ENCODE assay signal across 8 mouse cellular contexts in genomic region chr19:60891123-60891470, GRCm38 (mm10). TPM values are rescaled to one million over a fixed set of nuclear protein-coding genes. Genes with fewer than 3 reads are reported as not detected.
DNase-seq lines count a peak whose midpoint lies in the region; ATAC-seq lines count a peak whose summit lies in the region.

No protein-coding gene starts in this region.

- WGBS in embryonic facial prominence, embryonic 13.5 days: 7% methylated on average over 4 of the region's 5 CpGs
- WGBS in hindbrain, embryonic 15.5 days: 14% methylated on average over 4 of the region's 5 CpGs
- 10% methylated on average over 4 of the region's 5 CpGs for WGBS in midbrain, embryonic 12.5 days

- DNase-seq in left cerebral cortex, postnatal 25 days (ENCODE audit: low spot score in 2 of 2): peak; percentile 4 to 29
- DNase-seq in left cerebral cortex, postnatal 4 days: no peak
- DNase-seq in spleen, adult 18-20 months: no peak
- no peak for DNase-seq in spleen, postnatal 4 days (ENCODE audit: low spot score in 2 of 2)
- no peak for DNase-seq in spleen, adult 12 weeks (ENCODE audit: low spot score)

- H3K4me1 ChIP-seq in embryonic facial prominence, embryonic 13.5 days: peaks cover 20% of the 10 kb centered on the region
- H3K4me1 ChIP-seq in hindbrain, embryonic 15.5 days (replicated peaks): peaks cover 24% of the 10 kb centered on the region
- peaks cover 18% of the 10 kb centered on the region for H3K4me1 ChIP-seq in midbrain, embryonic 12.5 days

- H3K27ac ChIP-seq in embryonic facial prominence, embryonic 13.5 days: no peak overlapping the region
- peak overlapping the region; percentile 57; the same call in 1 of the 2 replicates for H3K27ac ChIP-seq in hindbrain, embryonic 15.5 days (replicated peaks)
- no peak overlapping the region for H3K27ac ChIP-seq in midbrain, embryonic 12.5 days (replicated peaks)

- no peak for ATAC-seq in embryonic facial prominence, embryonic 13.5 days (ENCODE audit: insufficient number of reproducible peaks, insufficient read depth, low FRiP score, low TSS enrichment, low read depth)
- ATAC-seq in hindbrain, embryonic 15.5 days (ENCODE audit: low FRiP score, low read depth): no peak
- no peak for ATAC-seq in midbrain, embryonic 12.5 days (ENCODE audit: low FRiP score, low read depth)

- H3K4me2 ChIP-seq in embryonic facial prominence, embryonic 13.5 days: peak overlapping the region; percentile 70
- peak overlapping the region; percentile 76 for H3K4me2 ChIP-seq in hindbrain, embryonic 15.5 days
- H3K4me2 ChIP-seq in midbrain, embryonic 12.5 days (replicated peaks): peak overlapping the region; percentile 71

- peak overlapping the region; percentile 73 for H3K4me3 ChIP-seq in embryonic facial prominence, embryonic 13.5 days
- H3K4me3 ChIP-seq in hindbrain, embryonic 15.5 days: peak overlapping the region; percentile 97
- H3K4me3 ChIP-seq in midbrain, embryonic 12.5 days: peak overlapping the region; percentile 81

- intact Hi-C loops in left cerebral cortex, postnatal 25 days (cut with DNase I): no loop called here
- intact Hi-C loops in left cerebral cortex, postnatal 4 days (cut with DNase I): loop anchor here (10.0 kb wide), 1 partner anchor 334 kb away; the partner anchor contains the start of gene Csf2ra

- no peak overlapping the region for H3K9ac ChIP-seq in embryonic facial prominence, embryonic 13.5 days
- H3K9ac ChIP-seq in hindbrain, embryonic 15.5 days: peak overlapping the region; percentile 39
- H3K9ac ChIP-seq in midbrain, embryonic 12.5 days (replicated peaks): peak overlapping the region; percentile 86

- no peaks in the 10 kb centered on the region for H3K9me3 ChIP-seq in embryonic facial prominence, embryonic 13.5 days
- H3K9me3 ChIP-seq in hindbrain, embryonic 15.5 days: no peaks in the 10 kb centered on the region
- H3K9me3 ChIP-seq in midbrain, embryonic 12.5 days: no peaks in the 10 kb centered on the region

- no peaks in the 10 kb centered on the region for H3K27me3 ChIP-seq in embryonic facial prominence, embryonic 13.5 days
- H3K27me3 ChIP-seq in hindbrain, embryonic 15.5 days: no peaks in the 10 kb centered on the region
- no peaks in the 10 kb centered on the region for H3K27me3 ChIP-seq in midbrain, embryonic 12.5 days

- H3K36me3 ChIP-seq in embryonic facial prominence, embryonic 13.5 days: no peaks in the 10 kb centered on the region
- no peaks in the 10 kb centered on the region for H3K36me3 ChIP-seq in hindbrain, embryonic 15.5 days
- no peaks in the 10 kb centered on the region for H3K36me3 ChIP-seq in midbrain, embryonic 12.5 days

RNA-seq across cellular contexts. Expression of gene Grk5, which starts 1.5 kb away (rescaled TPM):
- total RNA-seq in left cerebral cortex, postnatal 25 days (2021): 10 to 100 TPM; 14.4 to 14.8 TPM
- total RNA-seq in left cerebral cortex, postnatal 4 days (2021): 10 to 100 TPM; 21.5 to 22.2 TPM
- polyA plus RNA-seq in embryonic facial prominence, embryonic 13.5 days (2015; fragmentation: Nextera tagmentation; extraction: Ambion mirVana): 2.9 and 3.6 TPM in 2 replicates
- 1.6 and 2.0 TPM in 2 replicates for polyA plus RNA-seq in hindbrain, embryonic 15.5 days (2015; fragmentation: Nextera tagmentation; extraction: Ambion mirVana)
- polyA plus RNA-seq in midbrain, embryonic 12.5 days (2016; fragmentation: Nextera tagmentation; extraction: Ambion mirVana): 2.8 and 3.4 TPM in 2 replicates

RNA-seq across cellular contexts. Expression of gene Prdx3, which starts 16.7 kb away (rescaled TPM):
- total RNA-seq in left cerebral cortex, postnatal 25 days (2021): 10 to 100 TPM; 69.0 to 71.2 TPM
- total RNA-seq in left cerebral cortex, postnatal 4 days (2021): 10 to 100 TPM; 76.1 to 78.4 TPM
- 104 and 105 TPM in 2 replicates for polyA plus RNA-seq in embryonic facial prominence, embryonic 13.5 days (2015; fragmentation: Nextera tagmentation; extraction: Ambion mirVana)
- polyA plus RNA-seq in hindbrain, embryonic 15.5 days (2015; fragmentation: Nextera tagmentation; extraction: Ambion mirVana): 109 and 112 TPM in 2 replicates
- 99.1 and 103 TPM in 2 replicates for polyA plus RNA-seq in midbrain, embryonic 12.5 days (2016; fragmentation: Nextera tagmentation; extraction: Ambion mirVana)

RNA-seq across cellular contexts. Expression of gene Sfxn4, which starts 29.8 kb away (rescaled TPM):
- 10 to 100 TPM; 12.7 to 13.7 TPM for total RNA-seq in left cerebral cortex, postnatal 25 days (2021)
- total RNA-seq in left cerebral cortex, postnatal 4 days (2021): 10 to 100 TPM in 1 of 2 experiments, 1 to 10 TPM in 1; 9.5 to 11.2 TPM
- polyA plus RNA-seq in embryonic facial prominence, embryonic 13.5 days (2015; fragmentation: Nextera tagmentation; extraction: Ambion mirVana): 11.6 and 11.9 TPM in 2 replicates
- polyA plus RNA-seq in hindbrain, embryonic 15.5 days (2015; fragmentation: Nextera tagmentation; extraction: Ambion mirVana): 12.5 and 12.8 TPM in 2 replicates
- 13.8 and 15.2 TPM in 2 replicates for polyA plus RNA-seq in midbrain, embryonic 12.5 days (2016; fragmentation: Nextera tagmentation; extraction: Ambion mirVana)

Comparison
In these comparisons a context has a peak if more than half of its experiments do, and no peak if none do; other contexts are left out.
1. DNase-seq: peak in left cerebral cortex, postnatal 25 days (2 of 2); none in left cerebral cortex, postnatal 4 days (single experiment), spleen, adult 18-20 months (0 of 2), spleen, postnatal 4 days (0 of 2) and spleen, adult 12 weeks (single experiment).
2. Peak in every context shown above with its lines, with median percentiles within 50 percentile points of each other: H3K4me2 ChIP-seq and H3K4me3 ChIP-seq.